Mouse (Mus musculus): Measurements from ENCODE around the gene Lrrc28.

GRCm38 (mm10) chr7:67525886-67526580 is 119.0 kb downstream of the Lrrc28 start:
- no peak for TF ChIP-seq POLR2A (IDR thresholded peaks at IDR 0.05; ENCODE audit: low read depth, low read length)
- TF ChIP-seq CTCF (conservative IDR thresholded peaks at IDR 0.05; ENCODE audit: insufficient read depth, insufficient read length, low read depth, low read length), result no peak
